Mouse (Mus musculus) kidney, postnatal 0 days (tissue): ENCODE data around the gene Prcp. TPM values are rescaled to one million over a fixed set of nuclear protein-coding genes. Genes with fewer than 3 reads are reported as not detected.

ENCODE experiments used
- ATAC-seq: fragments of 200-750 bp; cut with Nextera tagmentation; replicated peaks from 2 replicates; pipeline ENCODE4 v1.8.0; 2017; ENCODE audit warnings: low read depth, moderate number of reproducible peaks, moderate TSS enrichment, moderate library complexity; ENCODE audit not compliant: low FRiP score
- DNase-seq: peaks from one replicate; pipeline ENCODE4 v3.0.0-alpha.2; 2016; ENCODE audit warnings: low spot score
- H3K27ac ChIP-seq: fragments of 300-500 bp; sonication (generic); 2 replicates; pipeline ENCODE4 v1.5.1; 2014; ENCODE audit warnings: mild to moderate bottlenecking
- H3K27me3 ChIP-seq: fragments of 300-500 bp; sonication (generic); 2 replicates; pipeline ENCODE4 v1.6.1; 2014; ENCODE audit warnings: low read length, mixed read lengths; ENCODE audit not compliant: insufficient read depth
- H3K36me3 ChIP-seq: fragments of 300-500 bp; sonication (generic); 2 replicates; pipeline ENCODE4 v1.6.1; 2014; ENCODE audit warnings: low read length, mixed read lengths; ENCODE audit not compliant: insufficient read depth
- H3K4me1 ChIP-seq: fragments of 300-500 bp; sonication (generic); replicated peaks from 2 replicates; pipeline ENCODE4 v1.6.1; 2014; ENCODE audit warnings: antibody characterized with exemption, low read length, mixed read lengths; ENCODE audit not compliant: insufficient read depth
- H3K4me2 ChIP-seq: fragments of 300-500 bp; sonication (generic); 2 replicates; pipeline ENCODE4 v1.6.1; 2014; ENCODE audit warnings: mild to moderate bottlenecking, low read length, moderate library complexity, mixed read lengths
- H3K4me3 ChIP-seq: fragments of 300-500 bp; sonication (generic); replicated peaks from 2 replicates; pipeline ENCODE4 v1.5.1; 2014; ENCODE audit warnings: low read depth, low read length
- H3K9ac ChIP-seq: fragments of 300-500 bp; sonication (generic); 2 replicates; pipeline ENCODE4 v1.6.1; 2014; ENCODE audit warnings: low read depth, low read length
- H3K9me3 ChIP-seq: fragments of 300-500 bp; sonication (generic); replicated peaks from 2 replicates; pipeline ENCODE4 v1.6.1; 2016; ENCODE audit warnings: low read length, inconsistent platforms, mixed read lengths
- CTCF ChIP-seq: IDR thresholded peaks from 2 replicates; pipeline ENCODE4 v1.5.1; 2016; ENCODE audit warnings: antibody characterized with exemption, low read depth, mild to moderate bottlenecking, moderate library complexity
- WGBS: fragments of 180-500 bp; shearing (Covaris S2); extraction: QIAGEN DNeasy Blood & Tissue Kit; methylation state at CpG from one replicate; pipeline ENCODE4 v1.1.7; 2014; 5-methylcytosine and 5-hydroxymethylcytosine counted together
- polyA plus RNA-seq: library from polyadenylated mRNA; unstranded; fragments of >200 nt; fragmentation: Nextera tagmentation; extraction: Ambion mirVana; gene quantifications from 2 replicates; pipeline ENCODE4 v1.2.1, GENCODE M21; 2015

The Prcp gene
- polyA plus RNA-seq, 1 experiment from 2014 or later, result 21.9 TPM

GRCm38 (mm10) chr7:92837907-92838306 lies 36.4 kb upstream of the Prcp start:
- no peaks in the 10 kb centered on the region for H3K4me1 ChIP-seq
- no peak for ATAC-seq
- H3K4me3 ChIP-seq, result no peak overlapping the region
- no peak overlapping the region for H3K4me2 ChIP-seq
- WGBS, result 42% methylated on average over 3 of the region's 3 CpGs
- no peak overlapping the region for H3K27ac ChIP-seq
- H3K9me3 ChIP-seq, result no peaks in the 10 kb centered on the region
- DNase-seq, result peak; percentile 21
- H3K9ac ChIP-seq, result no peak overlapping the region
- TF ChIP-seq CTCF, result no peak
- no peaks in the 10 kb centered on the region for H3K36me3 ChIP-seq
- H3K27me3 ChIP-seq, result no peaks in the 10 kb centered on the region

GRCm38 (mm10) chr7:92842254-92842653 lies 32.0 kb upstream of the Prcp start:
- Histone ChIP-seq H3K4me1 (no peaks in the 10 kb centered on the region), H3K27me3 (no peaks in the 10 kb centered on the region), H3K9ac (no peak overlapping the region), H3K9me3 (no peaks in the 10 kb centered on the region), H3K4me2 (no peak overlapping the region), H3K36me3 (no peaks in the 10 kb centered on the region), H3K4me3 (no peak overlapping the region), H3K27ac (no peak overlapping the region)
- DNase-seq (no peak), ATAC-seq (no peak)
- no peak for TF ChIP-seq CTCF
- WGBS, result 70% methylated on average over 2 of the region's 2 CpGs

GRCm38 (mm10) chr7:92848246-92848645 lies 26.0 kb upstream of the Prcp start:
- 65% methylated on average over 3 of the region's 3 CpGs for WGBS
- no peak for DNase-seq
- no peak for TF ChIP-seq CTCF
- Histone ChIP-seq H3K4me2 (no peak overlapping the region), H3K27ac (no peak overlapping the region), H3K36me3 (no peaks in the 10 kb centered on the region), H3K4me1 (no peaks in the 10 kb centered on the region), H3K4me3 (no peak overlapping the region), H3K9me3 (no peaks in the 10 kb centered on the region), H3K27me3 (no peaks in the 10 kb centered on the region), H3K9ac (no peak overlapping the region)
- ATAC-seq, result no peak

- DNase-seq, result peak; percentile 76
- Histone ChIP-seq H3K36me3 (no peaks in the 10 kb centered on the region), H3K27me3 (no peaks in the 10 kb centered on the region), H3K27ac (no peak overlapping the region), H3K9me3 (no peaks in the 10 kb centered on the region), H3K4me1 (no peaks in the 10 kb centered on the region), H3K4me3 (no peak overlapping the region), H3K9ac (no peak overlapping the region), H3K4me2 (no peak overlapping the region)
- TF ChIP-seq CTCF, result peak; percentile 84
- WGBS, result 25% methylated on average over 2 of the region's 2 CpGs
- ATAC-seq, result no peak
Observed at GRCm38 (mm10) chr7:92866526-92866925, 7.7 kb upstream of the Prcp start.

GRCm38 (mm10) chr7:92870161-92870560 lies 4.1 kb upstream of the Prcp start:
- H3K9me3 ChIP-seq, result no peaks in the 10 kb centered on the region
- no peaks in the 10 kb centered on the region for H3K36me3 ChIP-seq
- H3K4me1 ChIP-seq, result peaks cover 6% of the 10 kb centered on the region; the same call in 1 of the 2 replicates
- no peak overlapping the region for H3K27ac ChIP-seq
- WGBS, result 61% methylated on average over 3 of the region's 3 CpGs
- DNase-seq (peak; percentile 52), ATAC-seq (no peak)
- no peaks in the 10 kb centered on the region for H3K27me3 ChIP-seq
- H3K9ac ChIP-seq, result no peak overlapping the region
- no peak overlapping the region for H3K4me2 ChIP-seq
- peak; percentile 66 for TF ChIP-seq CTCF
- H3K4me3 ChIP-seq, result no peak overlapping the region

GRCm38 (mm10) chr7:92871596-92871995 lies 2.7 kb upstream of the Prcp start:
- 83% methylated on average over 4 of the region's 4 CpGs for WGBS
- no peaks in the 10 kb centered on the region for H3K36me3 ChIP-seq
- H3K4me2 ChIP-seq, result no peak overlapping the region
- no peaks in the 10 kb centered on the region for H3K27me3 ChIP-seq
- TF ChIP-seq CTCF, result no peak
- no peak overlapping the region for H3K9ac ChIP-seq
- no peak overlapping the region for H3K4me3 ChIP-seq
- peaks cover 6% of the 10 kb centered on the region; the same call in 1 of the 2 replicates for H3K4me1 ChIP-seq
- DNase-seq, result no peak
- H3K27ac ChIP-seq, result no peak overlapping the region
- ATAC-seq, result no peak
- H3K9me3 ChIP-seq, result no peaks in the 10 kb centered on the region

GRCm38 (mm10) chr7:92874761-92875408 lies 615 bp downstream of the Prcp start:
- H3K4me3 ChIP-seq, result peak overlapping the region; percentile 58
- H3K4me2 ChIP-seq, result peak overlapping the region; percentile 68
- ATAC-seq (peak; percentile 91), DNase-seq (peak; percentile 93)
- 0% methylated on average over 29 of the region's 29 CpGs for WGBS
- H3K27ac ChIP-seq, result peak overlapping the region; percentile 95
- no peaks in the 10 kb centered on the region for H3K9me3 ChIP-seq
- H3K4me1 ChIP-seq, result peaks cover 6% of the 10 kb centered on the region; the same call in 1 of the 2 replicates
- H3K36me3 ChIP-seq, result no peaks in the 10 kb centered on the region
- peak overlapping the region; percentile 68 for H3K9ac ChIP-seq
- TF ChIP-seq CTCF, result no peak
- H3K27me3 ChIP-seq, result no peaks in the 10 kb centered on the region
